Mouse (Mus musculus) left cerebral cortex, adult 9 months (tissue): Measurements from ENCODE around the gene Camk1g.

Source experiments
- DNase-seq, 2 experiments: peaks; one replicate each; pipeline ENCODE4 v3.0.0; 2022; ENCODE audit warnings: low spot score in 2 of 2

The Camk1g gene

DNA sequence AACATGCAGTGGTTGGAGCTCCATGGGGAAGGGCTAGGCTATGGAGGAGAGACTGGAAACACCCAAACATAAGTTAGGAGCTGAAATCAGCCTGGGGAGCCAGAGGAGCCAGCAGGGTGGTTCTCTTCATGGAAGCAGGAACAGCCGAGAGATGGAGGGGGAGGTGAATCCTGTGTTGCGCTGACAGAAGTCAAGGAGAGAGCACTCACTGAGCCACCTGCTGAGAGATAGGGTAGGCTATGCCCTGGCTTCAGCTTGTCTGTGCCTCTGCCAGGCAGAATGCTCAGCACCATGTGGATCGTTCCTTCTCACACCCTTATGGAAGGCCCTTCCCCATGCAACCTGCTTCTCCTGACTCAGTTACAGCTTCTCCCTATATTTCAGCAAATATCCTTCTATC, 36.3 kb downstream of the Camk1g start:
- no peak for DNase-seq

DNA sequence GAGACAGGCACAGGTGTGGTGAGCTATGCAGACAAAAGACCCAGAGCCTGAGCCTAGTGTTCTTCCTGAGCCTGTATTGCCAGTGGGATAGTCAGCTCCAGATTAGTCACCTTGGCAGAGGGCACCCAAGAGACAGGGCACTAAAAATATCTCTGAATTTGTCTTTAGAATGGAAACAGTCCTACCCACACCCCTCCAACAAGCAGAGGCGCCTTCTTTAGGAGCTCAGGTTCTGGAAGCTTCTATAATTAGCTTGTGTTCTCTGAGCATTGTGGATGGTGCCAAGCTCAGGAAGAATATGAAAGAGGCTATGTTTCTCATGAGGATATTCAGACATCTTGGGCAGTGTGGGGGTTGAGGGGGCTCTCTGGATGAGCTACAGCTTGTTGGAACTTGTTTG, 37.4 kb downstream of the Camk1g start:
- peak in 1 of 2 experiments; percentile 62 for DNase-seq

DNA sequence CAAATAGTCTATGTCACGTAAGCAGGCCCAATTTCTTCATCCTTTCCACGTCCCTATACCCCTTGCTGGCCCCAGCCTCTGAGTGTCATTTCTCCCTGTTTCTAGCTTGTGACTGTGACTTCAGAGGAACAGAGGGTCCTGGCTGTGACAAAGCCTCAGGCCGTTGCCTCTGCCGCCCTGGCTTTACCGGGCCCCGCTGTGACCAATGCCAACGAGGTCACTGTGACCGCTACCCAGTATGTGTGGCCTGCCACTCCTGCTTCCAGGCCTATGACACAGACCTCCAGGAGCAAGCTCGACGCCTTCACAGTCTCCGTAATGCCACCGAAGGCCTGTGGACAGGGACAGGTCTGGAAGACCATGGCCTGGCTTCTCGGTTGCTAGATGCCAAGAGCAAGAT, 38.1 kb downstream of the Camk1g start:
- DNase-seq = no peak

DNA sequence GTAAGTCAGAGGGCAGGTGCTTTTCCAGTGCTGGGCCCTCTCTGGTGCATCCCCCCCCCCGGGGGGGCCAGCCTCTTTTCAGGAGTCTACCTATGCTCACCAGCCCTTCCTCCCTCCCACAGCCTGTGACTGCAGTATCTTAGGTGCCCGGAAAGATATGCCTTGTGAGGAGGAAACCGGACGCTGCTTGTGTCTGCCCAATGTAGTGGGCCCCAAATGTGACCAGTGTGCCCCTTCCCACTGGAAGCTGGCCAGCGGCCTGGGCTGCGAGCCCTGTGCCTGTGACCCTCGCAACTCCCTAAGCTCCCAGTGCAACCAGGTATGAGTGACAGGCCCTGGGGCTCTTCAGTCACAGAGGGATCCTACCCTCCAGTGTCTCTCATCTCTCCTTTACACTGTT, 39.5 kb downstream of the Camk1g start:
- DNase-seq = no peak

DNA sequence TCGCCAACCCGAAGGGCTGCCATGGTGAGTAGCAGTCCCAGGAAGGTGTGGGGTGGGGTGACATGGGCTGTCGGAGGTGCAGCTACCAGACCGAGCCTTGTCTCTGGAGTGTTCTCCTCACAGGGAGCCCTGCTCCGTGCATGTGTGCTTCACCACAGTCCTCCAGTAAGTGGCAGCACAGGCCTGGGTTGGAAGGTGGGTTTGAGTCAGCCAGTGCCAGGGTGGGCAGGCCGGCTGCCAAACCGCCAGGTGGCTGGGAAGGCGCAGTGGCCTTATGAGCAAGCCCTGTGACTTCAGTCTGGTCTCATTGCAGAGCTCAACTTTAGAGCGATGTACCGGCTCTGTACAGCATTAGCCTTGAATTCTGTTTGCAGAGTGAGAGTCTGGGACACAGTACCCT, 39.9 kb downstream of the Camk1g start:
- DNase-seq = peak in 1 of 2 experiments; percentile 88

- no peak for DNase-seq
Observed at GRCm38 (mm10) chr1:193329557-193329956, 40.5 kb downstream of the Camk1g start.

- DNase-seq = no peak
Observed at GRCm38 (mm10) chr1:193327686-193328085, 42.4 kb downstream of the Camk1g start.

- no peak for DNase-seq
Observed at GRCm38 (mm10) chr1:193327216-193327615, 42.9 kb downstream of the Camk1g start.

DNA sequence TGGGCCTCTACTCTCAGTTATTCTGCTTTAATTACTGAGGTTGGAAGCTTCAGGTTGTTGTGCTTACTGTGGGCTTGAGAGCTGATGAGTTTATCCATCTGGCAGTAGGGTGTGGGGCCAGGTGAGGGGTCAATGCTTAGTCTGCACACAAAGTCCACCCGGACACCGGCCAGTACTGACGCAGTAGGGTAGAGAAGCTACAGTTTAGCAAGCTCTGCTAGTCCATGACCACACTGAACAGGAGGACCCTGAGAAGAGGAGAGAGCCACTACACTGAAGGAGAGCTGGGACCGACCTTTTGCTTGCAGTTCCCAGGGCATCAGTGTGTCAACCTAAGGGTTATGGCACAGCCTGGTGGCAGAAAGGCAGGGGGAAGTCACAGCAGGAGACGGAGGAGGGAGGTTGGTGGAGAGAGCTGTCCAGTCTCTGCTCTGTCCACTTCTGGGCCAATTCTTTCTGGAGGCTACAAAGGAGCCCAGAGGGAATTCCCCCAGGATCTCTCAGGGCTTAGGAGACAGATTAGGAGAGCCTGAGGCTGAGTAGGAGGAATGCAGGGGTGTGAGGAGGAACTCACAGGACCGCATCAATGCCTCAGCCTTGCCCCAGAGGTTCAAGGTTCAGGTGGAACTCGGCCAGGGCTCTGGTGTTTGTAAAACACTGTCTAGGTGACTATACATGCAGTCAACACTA, 43.5 kb downstream of the Camk1g start:
- DNase-seq = no peak

DNA sequence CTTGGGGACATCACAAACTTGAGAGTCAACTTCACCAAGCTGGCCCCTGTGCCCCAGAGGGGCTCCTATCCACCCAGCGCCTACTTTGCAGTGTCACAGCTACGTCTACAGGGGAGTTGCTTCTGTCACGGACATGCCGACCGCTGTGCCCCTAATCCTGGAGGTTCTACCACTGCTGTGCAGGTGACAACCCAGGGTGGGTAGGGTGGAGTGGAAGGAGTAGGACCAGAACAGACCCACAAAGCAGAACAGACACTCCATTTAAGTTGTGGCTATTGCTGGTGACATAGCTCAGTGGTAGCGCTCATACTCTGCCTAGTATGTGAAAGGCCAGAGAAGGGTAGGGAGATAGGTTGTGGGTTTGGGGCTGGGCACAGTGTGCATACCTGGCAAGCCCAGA, 44.2 kb downstream of the Camk1g start:
- DNase-seq = no peak

DNA sequence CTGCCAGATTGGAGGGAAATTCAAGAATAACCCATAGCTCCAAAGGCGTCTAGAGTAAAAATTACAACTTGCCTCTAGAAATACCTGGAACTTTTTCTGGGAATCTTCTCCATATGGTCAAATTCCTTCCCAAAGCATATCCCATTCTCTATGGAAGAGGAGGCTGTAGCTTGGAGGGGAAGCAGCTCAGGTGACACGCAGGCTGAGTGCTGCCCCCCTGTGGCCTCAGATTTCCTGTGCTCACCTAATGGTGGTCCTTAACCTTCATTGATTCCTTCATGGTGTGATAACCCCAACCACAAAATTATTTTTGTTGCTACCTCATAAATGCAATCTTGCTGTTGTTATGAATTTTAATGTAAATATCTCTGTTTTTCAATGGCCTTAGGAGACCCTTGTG, 45.9 kb downstream of the Camk1g start:
- no peak for DNase-seq

DNA sequence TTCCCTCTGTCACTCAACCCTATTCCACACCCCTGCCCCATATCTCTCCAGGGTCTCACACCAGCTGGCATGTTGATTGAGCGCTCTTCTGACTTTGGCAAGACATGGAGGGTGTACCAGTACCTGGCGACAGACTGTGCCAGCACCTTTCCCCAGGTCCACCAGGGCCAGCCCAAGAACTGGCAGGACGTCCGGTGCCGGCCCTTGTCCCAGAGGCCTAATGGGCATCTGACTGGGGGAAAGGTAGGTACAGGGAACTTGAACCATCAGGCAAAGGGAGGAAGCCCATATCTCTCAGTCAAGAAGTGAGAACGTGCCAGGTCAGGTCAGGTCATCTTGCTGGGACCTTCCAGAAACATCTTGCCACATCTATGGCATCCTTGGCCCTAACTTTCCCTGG, 46.4 kb downstream of the Camk1g start:
- no peak for DNase-seq

- peak in 1 of 2 experiments; percentile 56 for DNase-seq
Observed at GRCm38 (mm10) chr1:193320398-193320797, 49.7 kb downstream of the Camk1g start.

GRCm38 (mm10) chr1:193319721-193320120, 50.4 kb downstream of the Camk1g start:
- no peak for DNase-seq

GRCm38 (mm10) chr1:193317159-193317559, 52.9 kb downstream of the Camk1g start:
- DNase-seq = peak in 1 of 2 experiments; percentile 52

- DNase-seq = peak in 1 of 2 experiments; percentile 46
Observed at GRCm38 (mm10) chr1:193316358-193316750, 53.7 kb downstream of the Camk1g start.

DNA sequence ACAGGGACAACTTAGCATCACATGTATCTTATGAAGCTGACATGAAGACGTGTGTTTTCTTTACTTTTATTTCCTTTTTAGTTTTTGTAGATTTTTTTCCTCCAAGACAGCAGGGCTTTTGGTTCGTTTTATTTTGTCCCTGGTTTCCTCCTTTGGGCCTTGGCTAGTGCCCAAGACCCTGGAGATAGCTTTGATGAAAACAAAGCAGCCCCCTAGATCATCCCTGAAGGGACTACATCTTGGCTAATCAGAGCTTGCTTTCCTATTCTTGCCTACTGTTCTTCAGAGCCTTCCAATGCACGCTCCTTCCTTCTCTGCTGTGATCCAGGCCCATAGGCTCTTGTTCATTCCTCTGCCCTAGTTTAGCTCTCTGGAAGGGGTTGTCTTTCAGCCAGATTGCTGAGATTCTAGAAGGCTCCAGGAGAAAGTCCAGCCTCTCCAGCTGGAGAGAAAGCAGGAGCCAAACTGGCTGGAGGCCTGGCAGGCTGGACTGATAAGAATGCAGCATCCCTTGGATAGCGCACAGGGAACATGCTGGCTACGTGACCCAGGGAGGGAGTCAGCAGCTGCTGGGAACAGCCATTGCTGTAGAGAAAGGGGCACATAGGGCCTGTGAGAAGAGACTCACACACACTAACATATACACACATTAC, 54.3 kb downstream of the Camk1g start:
- DNase-seq = peak in 1 of 2 experiments; percentile 75

DNA sequence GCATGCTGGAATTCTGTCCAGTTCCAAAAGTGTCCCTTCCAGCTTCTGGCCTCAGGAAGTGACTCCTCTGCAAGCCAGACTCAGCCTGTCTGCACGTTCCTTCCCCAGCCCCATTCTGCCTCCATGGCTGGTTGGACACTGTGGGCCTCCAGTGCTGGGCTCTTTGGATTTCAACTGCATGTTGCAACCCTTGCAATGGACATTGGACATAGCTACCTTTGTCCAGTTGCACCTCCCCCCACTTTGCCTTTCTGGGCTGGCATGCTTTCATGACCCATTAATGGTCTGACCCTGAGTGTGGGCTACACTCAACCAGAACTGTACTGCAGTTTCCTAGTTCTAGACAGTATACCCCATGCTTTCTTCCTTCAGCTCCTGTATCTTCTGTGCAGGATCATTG, 58.5 kb downstream of the Camk1g start:
- DNase-seq = no peak

- DNase-seq = no peak
Observed at GRCm38 (mm10) chr1:193310519-193311085, 59.5 kb downstream of the Camk1g start.

GRCm38 (mm10) chr1:193309785-193310518, 60.1 kb downstream of the Camk1g start:
- DNase-seq = no peak

GRCm38 (mm10) chr1:193306832-193307231, 63.3 kb downstream of the Camk1g start:
- no peak for DNase-seq

DNA sequence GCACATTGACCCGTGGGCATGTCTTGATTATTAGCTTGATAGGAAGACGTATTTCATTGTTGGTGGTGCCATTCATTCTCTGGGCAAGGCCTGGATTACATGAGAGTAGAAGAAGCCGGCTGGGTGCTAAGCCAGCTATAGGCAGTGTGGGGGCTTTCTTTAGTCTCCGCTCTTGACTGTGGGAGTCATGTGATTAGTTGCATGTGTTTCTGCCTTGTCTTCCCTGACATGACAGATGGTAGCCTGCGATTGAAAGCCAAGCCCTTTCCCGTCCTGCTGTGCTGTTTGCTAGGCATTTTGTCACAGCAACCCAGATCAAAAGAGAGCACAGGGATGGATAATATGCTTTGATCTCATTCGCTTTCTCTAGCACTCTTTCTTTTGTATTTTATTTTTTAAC, 64.7 kb downstream of the Camk1g start:
- no peak for DNase-seq

DNA sequence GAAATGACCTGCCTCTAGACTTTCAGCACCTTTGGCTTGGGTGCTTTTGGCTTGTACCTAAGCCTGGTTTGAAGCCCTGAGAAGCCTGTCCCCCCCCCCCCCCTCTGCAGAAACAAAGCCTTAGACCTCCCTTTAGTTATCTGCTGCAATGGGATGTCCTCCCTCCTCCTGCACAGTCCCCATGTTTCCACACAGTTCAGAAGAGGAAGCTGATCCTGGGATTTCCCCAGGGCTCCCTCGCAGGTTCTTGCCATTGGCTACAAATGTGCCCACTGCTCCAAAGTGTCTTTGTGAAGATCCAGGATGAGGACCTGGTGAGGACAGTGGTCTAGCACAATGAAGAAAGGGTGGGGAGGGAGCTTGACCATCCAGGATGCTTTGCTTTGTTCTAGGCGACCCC, 67.0 kb downstream of the Camk1g start:
- DNase-seq = no peak
